Mouse (Mus musculus): ENCODE data around the gene Mrpl16. TPM values are rescaled to one million over a fixed set of nuclear protein-coding genes. Genes with fewer than 3 reads are reported as not detected.
A peak's percentile ranks its signal among the peaks of the same experiment; 100 is the strongest.

Mrpl16 gene
- total RNA-seq, 2 experiments from 2014 or later = 40.0 to 40.7 TPM

DNA sequence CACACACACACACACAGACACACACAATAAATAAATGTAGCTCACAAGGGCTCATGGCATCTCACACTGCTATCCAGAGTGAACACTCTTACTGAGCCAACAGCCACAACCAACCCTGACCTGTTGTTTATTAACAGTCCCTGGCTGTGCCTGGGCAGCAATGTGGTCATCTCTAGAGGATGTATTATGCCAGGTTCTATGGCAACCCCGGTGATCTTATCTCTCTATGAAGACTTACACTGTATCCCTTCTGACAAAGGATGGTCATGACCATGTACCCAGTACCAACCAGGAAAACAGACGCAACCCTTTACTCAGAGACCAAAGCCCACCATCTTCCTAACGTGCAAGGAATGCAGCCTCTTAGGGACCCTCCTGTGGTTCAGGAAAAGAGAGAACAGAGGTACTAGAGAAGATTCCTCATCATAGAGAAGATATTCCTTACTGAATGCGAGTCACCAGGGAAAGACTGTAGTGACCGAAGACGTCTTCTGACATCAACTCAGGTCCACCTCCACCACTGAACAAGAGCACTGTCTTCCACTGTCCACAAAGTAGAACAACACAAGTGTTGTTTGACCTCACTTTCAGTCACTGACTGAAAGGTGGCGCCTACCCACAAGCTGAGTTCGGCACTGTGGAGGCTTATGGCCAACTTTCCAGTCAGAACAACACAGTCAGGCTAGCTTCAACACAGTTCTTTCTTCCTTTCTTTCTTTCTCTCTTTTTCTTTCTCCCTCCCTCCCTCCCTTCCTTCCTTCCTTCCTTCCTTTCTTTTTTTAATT is 30.5 kb downstream of the Mrpl16 start:
- DNase-seq (ENCODE audit: low spot score in 2 of 2) = no peak

DNA sequence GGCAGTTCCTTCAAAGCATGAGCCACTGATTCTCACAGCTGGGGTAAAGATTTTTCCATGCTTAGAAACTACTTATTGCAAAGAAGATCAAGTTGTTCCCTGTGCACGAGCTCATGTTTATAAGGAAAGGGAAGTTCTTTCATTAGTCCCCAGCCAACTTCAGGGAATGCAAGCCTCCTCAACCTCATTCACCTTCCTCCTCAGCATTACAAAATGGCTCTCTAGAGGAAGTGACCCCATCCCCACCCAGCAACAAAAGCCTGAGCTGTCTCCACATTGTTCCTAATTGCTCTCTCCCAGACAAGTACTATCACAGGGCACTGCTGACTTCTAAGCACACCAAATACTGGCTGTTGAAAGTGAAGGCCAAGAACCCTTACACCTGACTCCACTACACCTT is 34.2 kb downstream of the Mrpl16 start:
- no peak for DNase-seq (ENCODE audit: low spot score in 2 of 2)

DNA sequence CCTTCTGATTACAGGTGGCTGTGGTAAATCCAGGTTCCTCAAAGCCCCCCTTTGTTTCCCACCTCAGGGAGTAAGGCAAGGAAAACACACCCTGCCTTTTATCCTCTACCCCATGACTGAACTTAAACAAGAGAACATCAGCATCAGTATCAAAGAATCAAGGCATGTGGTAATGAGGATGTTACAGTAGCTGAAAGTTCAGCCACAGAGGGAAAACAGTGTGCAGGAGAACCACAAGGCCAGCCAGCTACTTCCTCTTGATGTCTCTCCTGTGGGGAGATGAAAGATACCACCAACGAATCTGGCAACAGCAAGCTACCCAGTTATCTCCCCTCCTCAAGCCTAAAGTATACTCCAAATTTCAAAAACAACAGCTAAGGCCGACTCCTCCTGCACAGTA is 37.1 kb downstream of the Mrpl16 start:
- DNase-seq (ENCODE audit: low spot score in 2 of 2) = no peak

DNA sequence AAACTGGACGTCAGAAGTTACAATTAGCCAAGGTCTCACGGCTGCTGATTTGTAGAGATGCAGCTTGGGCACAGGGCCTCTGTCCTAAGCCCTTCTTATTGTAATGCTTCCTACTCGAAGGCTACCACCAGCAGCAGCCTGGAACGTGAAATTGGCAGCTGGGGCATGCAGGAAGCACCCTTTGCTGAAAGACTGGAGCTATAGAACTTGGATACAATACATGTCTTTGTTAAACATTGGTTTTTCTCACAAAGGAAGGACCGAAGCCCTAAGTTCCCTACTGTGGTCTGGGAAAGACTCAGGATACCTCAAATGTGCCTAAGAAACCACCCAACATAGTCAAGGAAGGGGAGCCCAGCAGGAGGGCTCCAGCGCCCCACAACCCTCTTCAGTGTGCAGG is 37.6 kb downstream of the Mrpl16 start:
- DNase-seq (ENCODE audit: low spot score in 2 of 2) = no peak

DNA sequence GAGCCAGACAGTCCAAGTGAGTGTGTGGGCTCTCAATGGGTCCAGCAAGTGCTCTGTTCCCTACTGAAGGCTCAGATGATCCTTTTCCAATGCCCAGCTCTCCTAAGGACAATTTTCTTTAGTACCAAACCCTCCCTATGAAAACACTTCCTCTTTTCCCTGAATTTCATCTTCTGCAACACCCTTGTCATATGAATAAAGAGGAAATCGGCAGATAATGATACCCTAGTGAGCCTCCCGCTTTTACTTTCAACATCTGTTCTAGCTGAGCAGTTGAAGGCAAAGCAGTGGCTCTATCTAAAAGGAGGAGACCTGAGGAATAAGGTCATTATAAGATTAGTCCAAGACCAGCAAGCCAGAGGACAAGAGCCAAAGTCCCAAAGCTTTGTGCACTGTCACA is 38.3 kb downstream of the Mrpl16 start:
- DNase-seq (ENCODE audit: low spot score in 2 of 2) = no peak

DNA sequence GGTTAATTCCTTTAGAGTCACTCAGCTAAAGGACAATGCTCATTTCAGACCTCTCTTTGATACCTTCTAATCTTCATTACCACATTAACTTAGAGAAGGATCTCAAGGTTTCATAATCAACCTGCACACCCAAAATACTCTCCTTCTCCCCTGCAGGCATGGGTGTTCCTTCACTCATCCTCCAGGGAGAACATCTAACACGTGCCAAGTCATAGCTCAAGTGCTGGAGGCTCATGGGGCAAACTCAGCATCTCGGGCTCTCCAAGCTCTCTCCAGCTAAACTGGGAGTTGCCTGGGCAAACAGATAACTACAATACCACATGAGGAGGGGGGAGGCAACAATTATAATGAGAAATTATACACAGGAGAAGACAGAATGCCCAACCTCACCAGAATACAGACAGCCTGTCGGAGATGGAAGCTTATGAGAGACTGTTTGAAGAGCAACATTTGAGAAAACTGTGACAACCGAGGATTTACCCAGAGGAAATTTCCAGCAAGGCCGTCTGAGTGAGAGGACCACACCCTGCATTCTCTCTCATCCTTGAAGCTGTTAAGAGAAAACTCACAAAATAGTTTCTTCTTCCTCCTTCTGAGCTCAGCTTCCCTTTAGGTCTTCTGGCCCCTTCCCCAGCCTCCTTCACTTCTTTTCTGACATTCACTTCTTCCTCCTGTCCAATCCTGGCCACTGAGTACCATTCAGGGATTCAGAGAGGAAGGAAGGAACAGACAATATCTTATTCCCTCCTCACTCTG is 40.0 kb downstream of the Mrpl16 start:
- DNase-seq (ENCODE audit: low spot score in 2 of 2) = no peak

DNA sequence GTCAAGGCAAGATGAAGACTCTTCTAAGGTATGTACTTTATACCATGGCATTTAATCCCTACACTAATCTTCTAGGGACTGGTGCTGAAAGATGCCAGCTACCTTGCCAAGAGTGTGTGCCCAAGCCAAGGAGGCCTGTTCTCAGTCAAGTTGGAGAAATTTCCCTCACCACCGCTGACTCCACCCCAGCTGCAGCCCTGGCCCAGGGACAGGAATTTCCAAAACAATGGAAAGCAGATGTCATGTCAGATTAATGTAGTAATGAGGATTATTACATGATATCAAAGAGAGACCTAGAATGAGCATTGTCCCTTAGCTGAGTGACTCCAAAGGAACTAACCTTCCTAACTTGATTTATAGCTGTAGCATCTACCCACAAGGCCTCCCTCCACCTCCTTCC is 40.7 kb downstream of the Mrpl16 start:
- DNase-seq (ENCODE audit: low spot score in 2 of 2) = no peak

DNA sequence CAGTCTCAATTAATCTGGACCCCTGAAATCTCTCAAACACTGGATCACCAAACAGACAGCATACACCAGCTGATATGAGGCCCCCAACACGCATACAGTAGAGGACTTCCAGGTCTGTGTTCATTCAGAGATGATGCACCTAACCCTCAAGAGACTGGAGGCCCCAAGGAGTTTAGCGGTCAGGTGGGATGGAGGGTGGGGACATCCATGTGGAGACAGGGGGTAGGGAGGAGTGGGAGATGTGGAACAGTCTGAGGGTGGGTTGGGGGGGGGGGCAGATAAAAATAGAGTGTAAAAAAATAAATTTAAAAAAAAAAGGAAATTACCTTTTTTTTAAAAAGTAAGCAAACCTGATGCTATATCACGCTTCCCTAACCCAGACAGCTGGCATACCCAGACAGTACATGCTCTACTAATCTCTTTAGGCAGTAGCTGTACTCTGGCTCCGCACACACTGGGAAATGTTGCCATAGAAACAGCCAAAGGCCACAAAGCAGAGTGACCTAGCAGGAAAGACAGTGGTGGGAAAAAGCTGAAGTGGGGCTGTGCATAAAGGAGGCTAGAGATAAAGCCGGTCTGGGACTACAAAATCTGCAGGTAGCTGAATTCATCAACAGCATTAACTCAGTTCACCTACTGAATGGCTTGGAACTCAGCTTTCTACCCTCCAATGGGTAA is 41.6 kb downstream of the Mrpl16 start:
- DNase-seq (ENCODE audit: low spot score in 2 of 2) = no peak

DNA sequence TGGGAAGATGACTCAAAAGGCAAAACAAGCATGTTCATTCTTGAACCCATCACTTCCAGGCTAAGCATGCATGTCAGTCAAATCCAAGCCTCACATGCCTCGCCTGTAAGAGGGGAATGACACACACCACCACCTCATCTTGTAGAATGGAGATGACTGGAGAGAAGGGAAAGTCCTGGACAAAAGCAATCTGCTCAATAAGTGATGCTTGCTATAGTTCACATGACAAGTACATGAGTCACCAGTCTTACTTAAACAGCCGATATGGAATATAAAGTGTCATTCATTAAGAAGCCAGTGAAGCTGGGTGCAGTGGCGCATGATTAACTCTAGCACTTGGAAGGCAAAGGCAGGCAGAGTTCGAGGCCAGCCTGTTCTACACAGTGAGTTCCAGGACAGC is 42.9 kb downstream of the Mrpl16 start:
- DNase-seq (ENCODE audit: low spot score in 2 of 2) = no peak

DNA sequence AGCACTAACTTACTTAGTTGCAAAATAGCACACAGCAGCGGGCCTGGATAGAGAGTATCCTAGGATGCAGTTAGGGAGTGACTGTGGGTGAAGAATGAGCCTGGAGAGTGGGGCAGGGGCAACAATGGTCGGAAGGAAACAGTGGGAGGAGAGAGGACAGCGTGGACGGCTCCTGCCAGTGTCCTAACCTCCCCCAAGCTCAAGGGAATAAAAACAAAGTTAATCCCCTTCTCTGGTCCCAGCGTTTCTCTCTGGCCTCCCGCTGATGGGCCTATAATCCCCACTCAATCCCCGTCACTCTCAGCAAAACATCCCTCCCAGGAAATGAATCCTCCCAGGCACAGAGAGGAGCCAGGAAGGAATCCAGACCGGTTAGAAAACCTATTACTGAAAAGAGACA is 43.5 kb downstream of the Mrpl16 start:
- no peak for DNase-seq (ENCODE audit: low spot score in 2 of 2)

DNA sequence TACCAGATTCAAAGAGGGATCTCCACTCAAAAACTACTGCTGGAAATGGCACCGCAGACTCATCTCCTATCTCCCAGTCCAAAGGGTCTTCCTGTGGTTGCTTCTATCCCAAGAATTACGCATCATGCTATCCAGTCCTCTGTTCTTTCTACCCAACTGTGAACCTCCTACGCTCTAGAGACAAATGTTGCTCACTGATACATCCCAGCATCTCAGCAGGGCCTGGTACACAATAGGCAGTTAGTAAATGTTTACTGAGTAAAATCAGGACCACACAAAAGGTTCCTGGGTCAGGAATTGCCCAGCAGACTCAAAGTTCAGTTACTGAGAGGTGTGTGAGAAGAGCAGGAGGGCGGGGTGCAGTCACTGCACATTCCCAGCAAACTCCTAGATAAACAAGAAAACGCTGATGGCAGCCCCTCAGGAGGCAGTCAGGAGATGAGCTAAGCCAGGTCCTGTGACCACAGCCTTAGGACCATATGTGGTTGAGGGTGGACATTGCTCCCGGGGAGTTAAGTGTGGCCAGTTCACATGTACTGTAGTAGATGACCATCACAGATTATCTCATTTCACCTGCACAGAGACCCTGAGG is 44.6 kb downstream of the Mrpl16 start:
- no peak for DNase-seq (ENCODE audit: low spot score in 2 of 2)

DNA sequence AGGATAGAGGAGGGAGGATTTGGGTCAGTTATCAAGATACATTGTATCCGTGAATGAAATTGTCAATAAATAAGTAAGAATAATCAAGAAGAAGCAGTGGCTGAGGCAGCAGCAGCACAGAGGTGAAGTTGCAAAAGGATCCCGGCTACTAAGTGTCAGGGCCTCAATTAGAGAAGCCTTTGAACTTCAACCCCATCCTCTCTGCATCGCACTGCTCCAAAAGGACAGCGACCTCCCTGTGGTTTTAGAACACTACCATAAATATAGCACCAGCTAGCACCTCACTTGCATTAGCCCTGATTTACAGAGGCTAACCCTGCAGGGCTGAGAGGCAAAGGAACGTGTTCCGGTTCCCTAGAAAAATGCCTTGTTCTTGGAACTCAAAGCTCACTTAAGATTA is 46.5 kb downstream of the Mrpl16 start:
- no peak for DNase-seq (ENCODE audit: low spot score in 2 of 2)

DNA sequence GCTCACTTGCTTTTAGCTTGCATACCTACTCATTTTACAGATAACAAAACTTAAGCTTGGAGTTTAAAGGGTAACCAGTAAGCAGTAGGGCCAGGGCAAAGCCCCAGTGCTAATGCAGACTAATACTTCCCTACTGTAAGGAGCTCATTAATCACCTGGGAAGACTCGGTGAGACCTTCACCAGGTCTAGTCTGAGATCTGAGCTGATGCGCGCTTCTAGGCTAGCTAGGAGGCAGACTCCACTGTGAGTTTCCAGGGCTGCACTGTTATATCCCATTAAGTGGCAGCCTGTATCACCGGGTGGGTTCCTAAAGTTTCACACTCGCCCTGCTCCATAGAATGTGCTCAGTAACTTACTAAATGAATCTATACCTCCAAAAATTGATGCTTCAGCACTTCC is 47.4 kb downstream of the Mrpl16 start:
- no peak for DNase-seq (ENCODE audit: low spot score in 2 of 2)

DNA sequence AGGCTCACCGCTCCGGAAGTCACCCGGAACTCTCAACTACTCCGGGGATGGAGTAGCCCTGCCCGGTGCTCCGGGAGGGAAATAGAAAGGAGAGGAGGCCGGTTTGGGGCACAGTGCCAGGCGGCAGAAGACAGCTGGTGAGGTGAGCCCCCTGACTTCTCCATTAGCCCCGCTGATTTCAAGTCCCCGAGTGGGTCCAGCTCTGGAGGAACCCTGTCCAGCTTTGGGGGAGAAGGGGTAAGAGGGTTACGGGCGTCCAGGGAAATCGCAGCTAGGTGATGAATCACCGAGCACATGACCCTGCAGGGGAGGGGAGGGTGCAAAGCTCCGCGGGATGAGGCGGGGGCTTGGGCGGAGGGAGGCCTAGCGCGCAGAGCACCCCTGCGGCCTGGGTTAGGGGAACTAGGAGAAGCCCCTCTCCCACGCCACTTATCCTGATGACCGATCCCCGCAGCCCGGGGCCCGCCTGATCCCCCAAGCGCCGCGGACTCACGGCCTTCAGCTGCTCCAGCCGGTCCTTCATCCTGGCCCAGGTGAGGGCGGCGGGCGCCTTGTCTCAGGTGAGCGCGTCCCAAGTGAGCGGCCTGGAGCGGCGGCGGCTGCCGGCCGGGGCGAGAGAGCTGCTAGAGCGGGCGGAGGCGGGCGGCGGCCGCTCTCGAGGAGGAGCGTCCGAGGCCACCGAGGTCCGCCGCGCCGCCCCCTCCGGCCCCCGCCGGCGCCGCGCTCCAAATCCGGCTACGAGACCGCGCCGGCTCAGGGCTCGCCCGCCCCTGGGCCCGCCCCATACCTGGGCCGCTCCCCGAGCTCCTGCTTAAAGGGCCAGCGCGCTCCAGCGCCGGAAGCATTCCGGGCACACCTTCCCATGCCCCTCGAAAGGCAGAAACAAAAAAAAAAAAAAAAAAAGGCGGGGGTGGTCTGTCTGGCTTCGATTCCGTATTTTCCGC is 48.3 kb downstream of the Mrpl16 start:
- DNase-seq (ENCODE audit: low spot score in 2 of 2) = peak; percentile 26 to 28

DNA sequence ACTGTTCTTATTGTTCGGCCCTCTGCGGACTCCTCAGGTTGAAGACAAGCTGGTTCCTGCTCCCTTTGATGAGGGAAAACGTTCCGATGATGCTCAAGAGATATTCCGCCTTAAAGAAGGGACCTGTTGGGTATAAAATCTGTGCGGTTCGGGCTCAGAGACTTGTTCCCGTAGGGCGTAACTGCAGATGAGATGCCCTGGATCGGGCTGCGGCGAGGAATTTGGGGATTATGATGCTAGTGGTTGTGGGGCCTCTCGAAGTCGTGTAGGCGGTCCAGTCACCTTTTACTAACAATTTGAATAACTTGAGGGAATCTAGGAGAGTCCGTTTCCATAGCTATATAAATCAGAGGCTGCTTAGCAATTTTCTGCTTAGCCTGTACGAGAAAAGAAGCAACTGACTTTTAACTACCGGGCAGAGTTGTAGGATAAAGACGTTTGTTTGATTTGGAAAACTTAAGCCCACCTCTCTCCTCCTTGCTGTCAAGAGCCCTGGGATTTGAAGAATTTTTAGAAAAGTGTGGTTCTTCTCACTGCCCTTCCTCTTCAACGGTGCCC is 49.0 kb downstream of the Mrpl16 start, which contains the start of gene Stx3:
Stx3 (minus strand) TSS at position 261 of the 558 bp plus-strand sequence.
- no peak for DNase-seq (ENCODE audit: low spot score in 2 of 2)

DNA sequence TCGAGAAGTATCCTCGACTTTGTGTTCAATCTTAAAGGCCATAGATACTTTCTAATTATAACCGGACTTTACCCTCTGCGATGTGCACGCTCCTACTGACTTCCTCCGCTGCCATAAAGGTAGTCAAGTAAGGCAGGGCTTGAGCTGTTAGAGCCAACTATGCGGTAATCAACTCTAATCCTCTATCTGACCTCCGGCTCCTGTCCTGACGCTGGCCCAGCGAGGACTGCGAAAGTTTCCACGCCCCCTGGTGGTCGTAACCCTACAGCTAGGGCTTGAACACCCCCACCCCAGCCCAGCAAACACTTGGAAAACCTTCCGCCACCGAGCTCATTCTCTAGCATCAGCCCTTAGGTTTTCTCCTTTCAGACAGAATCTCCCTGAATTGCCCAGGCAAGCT is 49.6 kb downstream of the Mrpl16 start:
- peak; percentile 66 to 80 for DNase-seq (ENCODE audit: low spot score in 2 of 2)

DNA sequence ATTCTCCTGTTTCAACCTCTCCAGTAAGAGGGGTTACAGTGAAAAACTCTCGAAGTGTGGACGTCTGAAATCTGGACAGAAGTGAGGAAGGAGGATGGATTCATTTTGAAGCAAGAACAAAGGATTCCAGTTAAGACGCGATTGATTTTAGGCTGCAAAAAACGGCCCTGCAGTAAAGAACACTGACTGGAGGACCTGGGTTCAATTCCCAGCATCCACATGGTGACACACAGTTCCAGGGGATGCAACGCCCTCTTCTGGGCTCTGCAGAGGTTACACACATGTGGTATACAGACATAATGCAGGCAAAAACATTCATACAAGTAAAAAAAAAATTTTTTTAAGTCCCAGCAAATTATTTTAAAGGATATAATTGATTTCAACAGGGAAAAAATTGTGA is 50.0 kb downstream of the Mrpl16 start:
- no peak for DNase-seq (ENCODE audit: low spot score in 2 of 2)

DNA sequence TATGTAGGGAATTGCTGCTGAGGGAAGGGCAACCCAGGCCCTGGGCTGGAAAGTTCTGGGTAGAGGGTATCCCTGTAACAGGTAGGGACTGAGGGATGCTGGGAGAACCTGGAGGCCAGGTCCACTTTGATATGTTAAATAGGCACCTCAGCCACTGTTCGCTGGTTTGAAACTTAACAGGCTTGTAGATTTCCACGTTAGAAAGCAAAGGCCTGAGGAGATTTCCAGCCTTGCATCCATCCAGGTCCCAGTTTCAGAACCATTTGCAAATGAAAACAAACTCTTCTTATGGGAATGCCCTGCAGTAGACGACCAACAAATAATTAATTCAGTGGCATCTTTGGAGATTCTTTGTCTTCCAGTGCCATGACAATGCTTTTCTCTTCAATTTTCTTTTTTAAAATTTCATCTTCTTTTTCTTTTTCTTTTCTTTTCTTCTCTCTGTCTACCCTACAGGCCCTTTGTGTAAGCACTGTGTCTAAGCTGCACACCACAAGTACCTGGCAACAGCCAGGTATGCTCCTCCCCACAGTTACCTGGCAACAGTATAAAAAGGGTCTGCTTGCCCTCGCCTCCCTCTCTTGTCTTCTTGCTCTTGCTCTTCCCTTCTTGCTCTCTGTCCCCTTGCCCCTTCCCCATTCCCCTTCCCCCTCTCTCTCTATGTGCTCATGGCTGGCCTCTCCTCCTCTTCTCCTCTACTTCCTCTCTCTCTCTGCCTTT is 53.3 kb downstream of the Mrpl16 start:
- DNase-seq (ENCODE audit: low spot score in 2 of 2) = no peak

Measured in gastrocnemius, postnatal 4 days (tissue).